Mouse (Mus musculus) spleen, adult 10 weeks (tissue): ENCODE data around the gene Slf2. TPM values are rescaled to one million over a fixed set of nuclear protein-coding genes. Genes with fewer than 3 reads are reported as not detected.

Experiments
- polyA plus RNA-seq: library from polyadenylated mRNA; stranded (reverse); fragments of 350-450 nt; fragmentation: Illumina TruSeq; extraction: RNeasy Lipid Tissue Mini Kit (QIAGEN cat#74804); gene quantifications from one replicate; pipeline ENCODE4 v1.2.3, GENCODE M21; 2015; ENCODE audit warnings: low replicate concordance; ENCODE audit not compliant: insufficient read depth

Gene Slf2
- polyA plus RNA-seq, result 48.8 TPM

GRCm38 (mm10) chr19:44930744-44931453 lies at the start of gene Slf2:
Gene Slf2, plus strand, starts transcription at chr19:44931151.

DNA sequence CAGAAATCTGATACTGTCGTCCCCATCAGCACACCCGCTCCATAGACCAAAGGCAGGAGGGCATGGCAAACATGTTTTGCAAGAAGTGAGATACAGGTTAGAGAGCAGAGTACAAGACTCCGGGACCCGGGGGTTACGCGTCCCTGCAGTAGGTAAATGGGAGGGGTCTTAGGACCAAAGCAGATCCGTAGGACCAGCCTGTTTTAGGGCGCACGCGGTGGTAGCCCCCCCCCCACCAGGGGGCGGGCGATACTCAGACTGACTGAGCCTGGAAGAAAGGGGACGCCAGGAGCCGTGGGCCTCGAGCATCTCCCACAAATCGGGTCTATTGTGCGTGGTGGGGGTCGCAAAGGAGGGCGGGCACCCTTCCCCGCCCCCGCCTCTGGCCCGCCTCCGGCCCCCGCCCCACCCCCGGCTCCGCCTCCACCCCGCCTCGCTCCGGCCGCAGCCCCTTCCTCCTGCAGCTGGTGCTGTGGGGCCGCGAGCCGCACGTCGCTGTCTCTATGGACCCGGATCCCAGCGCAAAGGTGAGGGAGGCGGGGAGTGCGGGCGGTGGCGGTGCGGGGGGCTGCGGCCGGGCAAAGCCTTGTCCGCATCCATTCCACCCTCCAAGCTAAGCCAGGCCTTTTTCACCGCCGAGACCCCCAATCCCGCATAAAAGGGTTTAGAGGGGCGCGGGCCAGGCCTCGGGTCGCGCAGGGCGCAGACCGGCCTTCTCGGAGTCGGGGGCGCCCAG lies 58.0 kb downstream of the Slf2 start, which contains the start of gene Sema4g:
Sema4g (plus strand) TSS at position 271 of the 736 bp plus-strand sequence.

DNA sequence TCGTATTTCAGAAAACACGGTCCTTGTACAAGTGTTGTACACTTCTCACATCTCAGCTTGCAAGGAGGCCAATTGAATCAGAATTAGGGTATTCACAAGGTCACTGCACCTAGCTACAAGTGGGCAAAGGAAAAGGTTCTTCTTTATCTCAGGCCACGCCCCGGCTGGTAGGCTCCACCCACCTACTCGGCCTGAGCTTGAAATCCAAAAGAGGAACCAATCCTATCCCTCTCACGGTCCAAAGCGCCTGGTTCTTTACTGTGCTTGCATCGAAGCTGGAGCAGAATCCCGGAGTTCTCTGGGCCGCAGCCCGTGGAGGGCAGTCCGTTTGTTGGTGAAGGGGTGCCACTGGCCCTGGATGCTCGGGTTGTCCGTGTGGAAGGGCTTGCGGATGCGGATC lies 74.5 kb downstream of the Slf2 start, which contains the start of gene Twnk:
Twnk (plus strand) TSS at position 220 of the 400 bp plus-strand sequence.

DNA sequence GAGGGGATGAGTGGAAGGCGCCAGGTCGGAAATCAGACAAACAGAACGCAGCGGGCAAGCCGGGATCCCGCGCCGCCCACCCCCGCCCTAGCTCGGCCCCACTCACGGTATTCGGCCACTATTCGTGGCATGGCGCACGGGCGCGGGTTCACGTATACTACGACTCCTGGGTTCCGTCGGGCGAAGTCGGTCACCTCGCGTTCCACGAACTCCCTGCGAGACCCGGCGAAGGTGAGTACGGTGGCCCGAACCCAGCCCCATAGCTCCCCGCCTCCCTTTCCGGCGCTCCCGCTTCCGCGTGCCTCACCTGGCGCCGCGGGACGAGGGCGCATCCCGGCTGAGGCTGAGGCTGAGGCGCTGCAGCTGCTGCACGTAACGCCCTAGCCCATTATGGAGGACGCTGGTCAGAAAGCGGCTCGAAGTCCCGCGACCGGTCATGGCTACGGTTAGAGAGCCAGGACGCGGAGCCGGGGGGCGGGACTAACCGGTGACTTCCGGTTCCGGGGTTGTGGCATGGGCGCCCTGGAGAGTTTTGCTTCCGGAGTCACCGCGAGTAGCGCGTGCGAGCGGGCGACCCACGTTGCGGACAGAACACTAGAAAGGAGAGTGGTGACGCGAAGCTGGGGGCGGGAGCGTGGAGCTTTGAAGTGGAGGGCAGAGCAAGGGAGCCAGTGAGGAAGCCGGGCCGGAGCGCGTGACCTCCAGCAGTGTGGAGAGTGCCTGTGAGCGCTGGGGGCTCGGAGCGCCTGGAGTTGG lies 75.2 kb downstream of the Slf2 start, which contains the start of gene Mrpl43:
Mrpl43 (minus strand) TSS at position 486 of the 756 bp plus-strand sequence.

GRCm38 (mm10) chr19:45014335-45014971 lies 83.5 kb downstream of the Slf2 start, which contains the start of gene Lzts2:
Gene Lzts2, plus strand, starts transcription at chr19:45014414.

Other genes starting within 250 kb of the Slf2 start
- gene Pax2, start 175.1 kb upstream of the Slf2 start, polyA plus RNA-seq, result not detected
- gene Sema4g, start 58.0 kb downstream of the Slf2 start, polyA plus RNA-seq, result 0.43 TPM
- 10.0 TPM for gene Twnk, start 74.5 kb downstream of the Slf2 start, polyA plus RNA-seq
- 27.6 TPM for gene Mrpl43, start 75.3 kb downstream of the Slf2 start, polyA plus RNA-seq
- 1.8 TPM for gene Lzts2, start 83.3 kb downstream of the Slf2 start, polyA plus RNA-seq
- not detected for gene Pdzd7, start 114.6 kb downstream of the Slf2 start, polyA plus RNA-seq
- 38.2 TPM for gene Sfxn3, start 116.4 kb downstream of the Slf2 start, polyA plus RNA-seq
- 26.5 TPM for gene Kazald1, start 144.1 kb downstream of the Slf2 start, polyA plus RNA-seq
- gene Tlx1, start 219.5 kb downstream of the Slf2 start, polyA plus RNA-seq, result 13.9 TPM